Mouse (Mus musculus) CH12.LX (cell line): ENCODE measurements around the gene Rassf2.

Experiments
- CHD1 ChIP-seq: IDR thresholded peaks from 2 replicates; pipeline ENCODE4 v1.6.1; 2012; ENCODE audit warnings: low read depth, low read length, improper control_type of control experiment, inconsistent platforms
- CTCF ChIP-seq, 2 experiments: IDR thresholded peaks in 1 of 2; conservative IDR thresholded peaks in 1 of 2; 2 replicates each; pipeline ENCODE4 v1.5.1; 2011 to 2012; ENCODE audit warnings: low read depth in 2 of 2, low read length in 2 of 2, improper control_type of control experiment in 1 of 2, inconsistent platforms in 1 of 2, mild to moderate bottlenecking in 1 of 2, moderate library complexity in 1 of 2
- NELFE ChIP-seq: IDR thresholded peaks from 2 replicates; pipeline ENCODE4 v1.6.1; 2011; ENCODE audit warnings: low read depth, low read length, improper control_type of control experiment
- POLR2A ChIP-seq: IDR thresholded peaks from 2 replicates; pipeline ENCODE4 v1.6.1; 2011; ENCODE audit warnings: low read depth, mild to moderate bottlenecking, improper control_type of control experiment, low read length
- ZKSCAN1 ChIP-seq: IDR thresholded peaks from 2 replicates; pipeline ENCODE4 v1.6.1; 2012; ENCODE audit warnings: low read depth, inconsistent platforms, low read length, improper control_type of control experiment, borderline replicate concordance

DNA sequence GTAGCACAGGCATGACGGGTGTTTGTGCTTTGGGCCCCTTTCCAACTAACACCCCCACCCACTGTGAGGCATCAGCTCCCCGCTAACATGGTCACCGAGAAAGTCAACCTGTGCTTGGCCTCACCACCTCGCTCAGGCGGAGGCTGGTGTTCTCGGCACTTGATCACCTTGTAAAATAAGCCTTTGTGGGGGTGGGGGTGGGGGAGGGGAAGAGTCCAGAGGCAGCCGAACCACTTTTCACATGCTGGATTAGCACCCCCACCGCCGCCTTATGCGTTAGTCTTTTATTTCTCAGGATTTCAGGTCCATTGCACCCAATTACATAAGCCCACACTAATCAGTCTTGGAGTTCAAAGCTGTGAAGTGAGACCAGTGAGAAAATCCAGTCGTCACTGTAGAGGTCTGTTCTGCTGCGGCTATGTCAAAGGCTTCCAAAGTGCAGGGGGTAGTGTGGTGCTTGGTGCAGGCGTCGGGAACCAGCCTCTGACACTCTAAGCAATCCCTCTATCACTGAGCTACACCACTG lies 36.4 kb downstream of the Rassf2 start:
- TF ChIP-seq CTCF (conservative IDR thresholded peaks at IDR 0.05 in 1 of 2, IDR thresholded peaks at IDR 0.05 in 1 of 2; ENCODE audit: low read depth in 2 of 2, low read length in 2 of 2) (no peak), POLR2A (no peak), CHD1 (no peak), ZKSCAN1 (no peak), NELFE (no peak)
